Comparison of ENCODE assay signal across 16 mouse cellular contexts in genomic region chr5:122888612-122889214, GRCm38 (mm10). TPM values are rescaled to one million over a fixed set of nuclear protein-coding genes. Genes with fewer than 3 reads are reported as not detected.
DNase-seq lines count a peak whose midpoint lies in the region; ATAC-seq and TF ChIP-seq lines count a peak whose summit lies in the region.
"Had no signal": no experiment of that assay in that cellular context is flagged by ENCODE, and none has a peak within 500 bp of the region (broad histone marks: within the 10 kb centered on the region; RNA-seq: fewer than 3 reads in every experiment).

No protein-coding gene starts in this region.

- ATAC-seq in kidney, postnatal 0 days (replicated peaks; ENCODE audit: low FRiP score, low read depth): no peak
- no peak for ATAC-seq in limb, embryonic 15.5 days (ENCODE audit: insufficient number of reproducible peaks, low FRiP score, low TSS enrichment, low read depth)
- ATAC-seq: hindbrain, embryonic 16.5 days had no signal

- no peak overlapping the region for H3K4me3 ChIP-seq in cerebellum, adult 2 months (replicated peaks; ENCODE audit: insufficient read depth, low read depth, low read length)
- no peak overlapping the region for H3K4me3 ChIP-seq in kidney, postnatal 0 days (replicated peaks; ENCODE audit: low read depth, low read length)
- H3K4me3 ChIP-seq in limb, embryonic 15.5 days: no peak overlapping the region
- H3K4me3 ChIP-seq: heart, embryonic 13.5 days; liver, embryonic 13.5 days; lung, embryonic 15.5 days had no signal

- TF ChIP-seq CTCF in cerebellum, adult 2 months (IDR thresholded peaks at IDR 0.05; ENCODE audit: borderline replicate concordance, insufficient read depth, low read depth, low read length): no peak
- TF ChIP-seq CTCF in kidney, postnatal 0 days (IDR thresholded peaks at IDR 0.05; ENCODE audit: low read depth): no peak

- no peak overlapping the region for H3K4me2 ChIP-seq in kidney, postnatal 0 days (ENCODE audit: low read length)
- H3K4me2 ChIP-seq in limb, embryonic 15.5 days: no peak overlapping the region
- H3K4me2 ChIP-seq: heart, embryonic 13.5 days; liver, embryonic 13.5 days; lung, embryonic 15.5 days had no signal

- H3K36me3 ChIP-seq in kidney, postnatal 0 days (ENCODE audit: insufficient read depth, low read length): 0 out of 2 replicates have a peak, but pooled peaks cover 3% of the 10 kb centered on the region
- H3K36me3 ChIP-seq in limb, embryonic 15.5 days: 0 out of 2 replicates have a peak, but pooled peaks cover 3% of the 10 kb centered on the region
- H3K36me3 ChIP-seq: lung, embryonic 15.5 days had no signal

- WGBS in cerebellum, adult 2 months: 16% methylated on average over 16 of the region's 16 CpGs
- WGBS in kidney, postnatal 0 days: 73% methylated on average over 16 of the region's 16 CpGs
- WGBS in limb, embryonic 15.5 days: 84% methylated on average over 16 of the region's 16 CpGs

- H3K27me3 ChIP-seq in cerebellum, adult 2 months (ENCODE audit: control insufficient read depth, insufficient read depth, low read length): no peaks in the 10 kb centered on the region
- no peaks in the 10 kb centered on the region for H3K27me3 ChIP-seq in kidney, postnatal 0 days (ENCODE audit: insufficient read depth, low read length)
- H3K27me3 ChIP-seq in limb, embryonic 15.5 days: no peaks in the 10 kb centered on the region
- H3K27me3 ChIP-seq: heart, embryonic 13.5 days; liver, embryonic 13.5 days; lung, embryonic 15.5 days had no signal

- peaks cover 21% of the 10 kb centered on the region for H3K4me1 ChIP-seq in cerebellum, adult 2 months (ENCODE audit: control insufficient read depth, insufficient read depth, low read length)
- H3K4me1 ChIP-seq in kidney, postnatal 0 days (replicated peaks; ENCODE audit: insufficient read depth, low read length): peaks cover 27% of the 10 kb centered on the region; the same call in 1 of the 2 replicates
- no peaks in the 10 kb centered on the region; the same call in 1 of the 2 replicates for H3K4me1 ChIP-seq in limb, embryonic 15.5 days

- peak overlapping the region; percentile 51 for H3K27ac ChIP-seq in cerebellum, adult 2 months (ENCODE audit: insufficient read depth, low read length)
- peak overlapping the region; percentile 47 for H3K27ac ChIP-seq in kidney, postnatal 0 days
- H3K27ac ChIP-seq in limb, embryonic 15.5 days: 0 out of 2 replicates have a peak overlapping the region, but pooled peaks have one; percentile 17
- H3K27ac ChIP-seq: heart, embryonic 13.5 days; liver, embryonic 13.5 days; lung, embryonic 15.5 days had no signal

- DNase-seq in cerebellum, adult 2 months: peak; percentile 63 to 64
- no peak for DNase-seq in cerebellum, adult 11 months
- DNase-seq in kidney, postnatal 0 days (ENCODE audit: low spot score): no peak
- no peak for DNase-seq in kidney, postnatal 10 days
- peak; percentile 50 for DNase-seq in cerebellum, adult 8-10 months
- no peak for DNase-seq in testis, postnatal 14 days (ENCODE audit: low spot score)
- DNase-seq: adrenal gland, postnatal 36 days; embryo, embryonic 11 days; heart, postnatal 36 days; liver, embryonic 13.5 days; lung, postnatal 4 days; right cerebral cortex, postnatal 4 days had no signal

- TF ChIP-seq POLR2A in cerebellum, adult 2 months (IDR thresholded peaks at IDR 0.05; ENCODE audit: borderline replicate concordance, insufficient read depth, low read length): no peak

- no peaks in the 10 kb centered on the region for H3K9me3 ChIP-seq in kidney, postnatal 0 days (replicated peaks; ENCODE audit: low read length)
- no peaks in the 10 kb centered on the region for H3K9me3 ChIP-seq in limb, embryonic 15.5 days
- H3K9me3 ChIP-seq: heart, embryonic 13.5 days; liver, embryonic 13.5 days; lung, embryonic 15.5 days had no signal

- no peak overlapping the region for H3K9ac ChIP-seq in kidney, postnatal 0 days (ENCODE audit: low read depth, low read length)
- H3K9ac ChIP-seq in limb, embryonic 15.5 days: no peak overlapping the region
- H3K9ac ChIP-seq: heart, embryonic 13.5 days; liver, embryonic 13.5 days; lung, embryonic 15.5 days had no signal

RNA-seq across cellular contexts. Expression of gene Rnf34, which starts 38.9 kb away (rescaled TPM):
- 44.8 and 45.6 TPM in 2 replicates for polyA plus RNA-seq in cerebellum, adult 2 months (2012; rRNA removed)
- 33.3 and 33.9 TPM in 2 replicates for polyA plus RNA-seq in kidney, postnatal 0 days (2015; fragmentation: Nextera tagmentation; extraction: Ambion mirVana)
- 29.2 and 31.5 TPM in 2 replicates for polyA plus RNA-seq in limb, embryonic 15.5 days (2015; fragmentation: Nextera tagmentation; extraction: Ambion mirVana)

Comparison
In these comparisons a context has a peak if more than half of its experiments do, and no peak if none do; other contexts are left out.
1. DNase-seq: peak in cerebellum, adult 2 months (2 of 2) and cerebellum, adult 8-10 months (single experiment); none in cerebellum, adult 11 months (single experiment), kidney, postnatal 0 days (single experiment), kidney, postnatal 10 days (single experiment) and testis, postnatal 14 days (single experiment).
2. Peak in every context shown above with its lines, with median percentiles within 50 percentile points of each other: H3K27ac ChIP-seq.